Mouse (Mus musculus) olfactory bulb, adult 2 months (tissue): ENCODE results near the gene Dusp9. TPM values are rescaled to one million over a fixed set of nuclear protein-coding genes. Genes with fewer than 3 reads are reported as not detected.

Experiments
- H3K27ac ChIP-seq: fragments of 200-500 bp; 2 replicates; pipeline ENCODE4 v1.5.1; 2012; ENCODE audit warnings: low read depth, low read length; ENCODE audit not compliant: insufficient read depth
- H3K4me1 ChIP-seq: fragments of 200-500 bp; 2 replicates; pipeline ENCODE4 v1.6.1; 2012; ENCODE audit warnings: low read length; ENCODE audit not compliant: control insufficient read depth, insufficient read depth
- H3K4me3 ChIP-seq: fragments of 200-500 bp; 2 replicates; pipeline ENCODE4 v1.5.1; 2012; ENCODE audit warnings: mild to moderate bottlenecking, low read depth, low read length, moderate library complexity; ENCODE audit not compliant: insufficient read depth
- CTCF ChIP-seq: fragments of 200-500 bp; IDR thresholded peaks from 2 replicates; pipeline ENCODE4 v1.5.1; 2012; ENCODE audit warnings: low read depth, mild to moderate bottlenecking, low read length, moderate library complexity; ENCODE audit not compliant: insufficient read depth
- POLR2A ChIP-seq: fragments of 200-500 bp; IDR thresholded peaks from 2 replicates; pipeline ENCODE4 v1.6.1; 2012; ENCODE audit warnings: mild to moderate bottlenecking, low read depth, low read length, moderate library complexity; ENCODE audit not compliant: insufficient read depth
- WGBS: fragments of 180-500 bp; shearing (Covaris S2); methylation state at CpG from one replicate; pipeline ENCODE4 v1.1.7; 2018; 5-methylcytosine and 5-hydroxymethylcytosine counted together
- polyA plus RNA-seq: library from polyadenylated mRNA; stranded (reverse); fragments of >200 nt; gene quantifications from 2 replicates; pipeline ENCODE4 v1.2.4, GENCODE M21; 2012; ENCODE audit warnings: low replicate concordance; ENCODE audit not compliant: missing spikeins, insufficient read depth, insufficient read length

Gene Dusp9
- polyA plus RNA-seq, 1 experiment, result not detected

GRCm38 (mm10) chrX:73626981-73627380 lies 12.2 kb upstream of the Dusp9 start:
- TF ChIP-seq CTCF, result no peak
- no peak for TF ChIP-seq POLR2A
- H3K4me3 ChIP-seq, result no peak overlapping the region
- H3K27ac ChIP-seq, result no peak overlapping the region
- no peaks in the 10 kb centered on the region for H3K4me1 ChIP-seq

GRCm38 (mm10) chrX:73635425-73635824 lies 3.8 kb upstream of the Dusp9 start:
- Histone ChIP-seq H3K27ac (no peak overlapping the region), H3K4me1 (peaks cover 27% of the 10 kb centered on the region), H3K4me3 (peak overlapping the region; percentile 9; the same call in 1 of the 2 replicates)
- TF ChIP-seq CTCF (no peak), POLR2A (no peak)
- 19% methylated on average over 19 of the region's 19 CpGs for WGBS

- H3K27ac ChIP-seq, result no peak overlapping the region
- H3K4me3 ChIP-seq, result peak overlapping the region; percentile 34
- WGBS, result 24% methylated on average over 19 of the region's 19 CpGs
- TF ChIP-seq POLR2A, result no peak
- TF ChIP-seq CTCF, result no peak
- H3K4me1 ChIP-seq, result peaks cover 27% of the 10 kb centered on the region
These were observed 1.8 kb upstream of the Dusp9 start for GRCm38 (mm10) chrX:73637415-73637814.

GRCm38 (mm10) chrX:73639901-73640469 lies 766 bp downstream of the Dusp9 start:
- Histone ChIP-seq H3K4me1 (peaks cover 27% of the 10 kb centered on the region), H3K27ac (no peak overlapping the region), H3K4me3 (peak overlapping the region; percentile 21)
- WGBS, result 19% methylated on average over 38 of the region's 41 CpGs
- TF ChIP-seq CTCF, result no peak
- no peak for TF ChIP-seq POLR2A

GRCm38 (mm10) chrX:73645121-73645520 lies 5.9 kb downstream of the Dusp9 start:
- Histone ChIP-seq H3K4me1 (peaks cover 2% of the 10 kb centered on the region; the same call in 1 of the 2 replicates), H3K27ac (no peak overlapping the region), H3K4me3 (no peak overlapping the region)
- WGBS, result 52% methylated on average over 4 of the region's 4 CpGs
- TF ChIP-seq POLR2A (no peak), CTCF (no peak)

GRCm38 (mm10) chrX:73650869-73651268 lies 11.7 kb downstream of the Dusp9 start:
- no peak for TF ChIP-seq POLR2A
- no peak for TF ChIP-seq CTCF
- 81% methylated on average over 3 of the region's 3 CpGs for WGBS
- Histone ChIP-seq H3K4me1 (no peaks in the 10 kb centered on the region), H3K4me3 (no peak overlapping the region), H3K27ac (no peak overlapping the region)

GRCm38 (mm10) chrX:73653392-73653791 lies 14.2 kb downstream of the Dusp9 start:
- TF ChIP-seq POLR2A (no peak), CTCF (no peak)

GRCm38 (mm10) chrX:73654177-73654576 lies 15.0 kb downstream of the Dusp9 start:
- H3K4me1 ChIP-seq, result peaks cover 11% of the 10 kb centered on the region
- WGBS, result 14% methylated on average over 6 of the region's 6 CpGs
- H3K4me3 ChIP-seq, result no peak overlapping the region
- TF ChIP-seq POLR2A, result no peak
- peak; percentile 59 for TF ChIP-seq CTCF
- H3K27ac ChIP-seq, result no peak overlapping the region

More at GRCm38 (mm10) chrX:73653392-73653791, 14.2 kb downstream of the Dusp9 start:
- no peak overlapping the region for H3K4me3 ChIP-seq
- peaks cover 7% of the 10 kb centered on the region; the same call in 1 of the 2 replicates for H3K4me1 ChIP-seq
- WGBS, result 87% methylated on average over 6 of the region's 6 CpGs
- no peak overlapping the region for H3K27ac ChIP-seq

GRCm38 (mm10) chrX:73655529-73655928 lies 16.3 kb downstream of the Dusp9 start:
- H3K4me3 ChIP-seq, result no peak overlapping the region
- peak; percentile 37; the same call in 1 of the 2 replicates for TF ChIP-seq CTCF
- no peak for TF ChIP-seq POLR2A
- H3K27ac ChIP-seq, result no peak overlapping the region
- 74% methylated on average over 3 of the region's 3 CpGs for WGBS
- H3K4me1 ChIP-seq, result peaks cover 14% of the 10 kb centered on the region

- H3K4me3 ChIP-seq, result peak overlapping the region; percentile 62
- TF ChIP-seq POLR2A (no peak), CTCF (no peak)
- 0 out of 2 replicates have a peak overlapping the region, but pooled peaks have one; percentile 13 for H3K27ac ChIP-seq
- 35% methylated on average over 7 of the region's 7 CpGs for WGBS
- peaks cover 16% of the 10 kb centered on the region for H3K4me1 ChIP-seq
These were observed 19.2 kb downstream of the Dusp9 start for GRCm38 (mm10) chrX:73658391-73658790.
